7 mouse cellular contexts compared by ENCODE assay signal in the genomic region with DNA sequence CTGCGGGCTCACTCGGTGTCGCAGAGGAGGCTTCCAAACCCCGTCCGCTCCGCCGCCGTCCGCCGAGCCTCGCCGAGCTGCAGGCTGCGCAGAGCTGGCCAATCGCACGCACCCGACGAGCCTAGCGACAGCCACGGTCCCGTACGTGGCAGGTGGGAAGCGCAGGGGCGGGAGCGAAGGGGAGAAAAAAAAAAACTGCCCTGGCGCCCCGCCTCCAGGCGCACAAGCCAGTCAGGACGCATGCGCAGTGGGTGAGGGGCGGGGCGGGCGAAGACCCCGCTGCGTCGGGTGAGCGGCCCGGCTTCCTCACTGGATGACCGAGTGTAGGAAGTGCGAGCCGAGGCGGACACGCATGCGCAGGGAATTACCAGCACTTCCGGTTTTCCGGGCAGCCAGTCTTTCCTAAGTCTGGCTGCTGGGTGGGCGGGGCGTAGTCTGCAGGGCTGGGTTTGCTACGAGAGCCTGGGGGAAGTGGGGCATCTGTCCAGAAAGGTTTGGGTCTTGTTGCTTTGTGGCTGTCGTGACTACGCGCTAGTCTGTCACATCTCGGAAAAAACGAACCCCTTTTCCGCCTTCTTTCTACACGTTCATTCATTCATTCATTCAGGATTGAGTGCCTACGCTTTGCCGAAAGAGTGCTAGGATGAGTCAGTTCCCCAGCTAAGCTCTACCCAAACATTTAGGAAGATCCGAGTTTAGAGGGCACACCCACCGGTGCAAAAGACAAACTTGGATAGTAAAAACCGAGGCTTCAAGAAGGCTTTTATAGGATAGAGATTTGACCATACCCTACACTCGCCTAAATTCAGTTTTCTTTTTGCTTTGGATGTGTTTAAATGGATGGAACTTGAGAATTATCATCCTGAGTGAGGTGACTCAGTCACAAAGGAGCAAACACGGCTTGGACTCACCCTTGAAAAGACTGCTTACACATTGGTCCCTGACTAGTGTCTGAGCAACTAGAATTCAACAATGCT. TPM values are rescaled to one million over a fixed set of nuclear protein-coding genes. Genes with fewer than 3 reads are reported as not detected.
DNase-seq lines count a peak whose midpoint lies in the region; ATAC-seq and TF ChIP-seq lines count a peak whose summit lies in the region.

A gene (minus strand): TSS at position 227 of the 977 bp plus-strand sequence.

- DNase-seq in adrenal gland, postnatal 10 days = peak; percentile 100
- peak; percentile 100 for DNase-seq in embryonic facial prominence, embryonic 10.5 days (ENCODE audit: low spot score)
- peak; percentile 84 for DNase-seq in gonadal fat pad, adult 2 months (ENCODE audit: low read depth)
- DNase-seq in left cerebral cortex, postnatal 4 days = peak; percentile 100

- no peak for TF ChIP-seq CTCF in intestine, postnatal 0 days (IDR thresholded peaks at IDR 0.05; ENCODE audit: low read depth)
- TF ChIP-seq CTCF in small intestine, adult 2 months (IDR thresholded peaks at IDR 0.05; ENCODE audit: extremely low read depth, insufficient read length, insufficient replicate concordance, low read depth, low read length) = no peak

- H3K27ac ChIP-seq in embryonic facial prominence, embryonic 10.5 days (replicated peaks) = peak within 1 kb of the TSS; percentile 98
- peak within 1 kb of the TSS; percentile 100 for H3K27ac ChIP-seq in intestine, postnatal 0 days (ENCODE audit: low read depth, low read length)
- H3K27ac ChIP-seq in midbrain, embryonic 12.5 days (replicated peaks) = peak within 1 kb of the TSS; percentile 99
- peak within 1 kb of the TSS; percentile 99 for H3K27ac ChIP-seq in small intestine, adult 2 months (ENCODE audit: insufficient read depth, low read depth, low read length)

- H3K27me3 ChIP-seq in embryonic facial prominence, embryonic 10.5 days (replicated peaks; ENCODE audit: low read depth, poor library complexity, severe bottlenecking) = no peaks in the 10 kb centered on the region
- H3K27me3 ChIP-seq in intestine, postnatal 0 days (replicated peaks; ENCODE audit: control insufficient read depth, insufficient read depth, low read length) = no peaks in the 10 kb centered on the region
- no peaks in the 10 kb centered on the region for H3K27me3 ChIP-seq in midbrain, embryonic 12.5 days
- H3K27me3 ChIP-seq in small intestine, adult 2 months (ENCODE audit: control insufficient read depth, insufficient read depth, low read length) = no peaks in the 10 kb centered on the region

- H3K36me3 ChIP-seq in embryonic facial prominence, embryonic 10.5 days (replicated peaks) = peaks cover 5% of the 10 kb centered on the region
- H3K36me3 ChIP-seq in intestine, postnatal 0 days (ENCODE audit: control insufficient read depth, insufficient read depth) = 0 out of 2 replicates have a peak, but pooled peaks cover 1% of the 10 kb centered on the region
- peaks cover 2% of the 10 kb centered on the region; the same call in 1 of the 2 replicates for H3K36me3 ChIP-seq in midbrain, embryonic 12.5 days
- peaks cover 5% of the 10 kb centered on the region for H3K36me3 ChIP-seq in small intestine, adult 2 months (ENCODE audit: control insufficient read depth, insufficient read depth, low read length)

- H3K4me3 ChIP-seq in embryonic facial prominence, embryonic 10.5 days = peak within 1 kb of the TSS; percentile 84
- peak within 1 kb of the TSS; percentile 73 for H3K4me3 ChIP-seq in intestine, postnatal 0 days (ENCODE audit: low read depth, low read length)
- peak within 1 kb of the TSS; percentile 82 for H3K4me3 ChIP-seq in midbrain, embryonic 12.5 days
- peak within 1 kb of the TSS; percentile 99 for H3K4me3 ChIP-seq in small intestine, adult 2 months (ENCODE audit: low read depth, low read length)

- intact Hi-C loops in left cerebral cortex, postnatal 4 days (cut with DNase I) = no loop called here

- H3K9ac ChIP-seq in intestine, postnatal 0 days (ENCODE audit: low read depth, low read length) = peak within 1 kb of the TSS; percentile 98
- peak within 1 kb of the TSS; percentile 88 for H3K9ac ChIP-seq in midbrain, embryonic 12.5 days (replicated peaks)

- H3K4me2 ChIP-seq in intestine, postnatal 0 days (replicated peaks; ENCODE audit: low read depth) = peak within 1 kb of the TSS; percentile 71
- H3K4me2 ChIP-seq in midbrain, embryonic 12.5 days (replicated peaks) = peak within 1 kb of the TSS; percentile 65

- peaks cover 18% of the 10 kb centered on the region for H3K4me1 ChIP-seq in embryonic facial prominence, embryonic 10.5 days
- H3K4me1 ChIP-seq in intestine, postnatal 0 days (replicated peaks; ENCODE audit: control insufficient read depth, insufficient read depth, low read length) = 0 out of 2 replicates have a peak, but pooled peaks cover 3% of the 10 kb centered on the region
- H3K4me1 ChIP-seq in midbrain, embryonic 12.5 days = peaks cover 14% of the 10 kb centered on the region
- peaks cover 23% of the 10 kb centered on the region; the same call in 1 of the 2 replicates for H3K4me1 ChIP-seq in small intestine, adult 2 months (ENCODE audit: control insufficient read depth, insufficient read depth, insufficient read length, low read length)

- WGBS in embryonic facial prominence, embryonic 10.5 days = under 1% methylated on average over 62 of the region's 62 CpGs
- under 1% methylated on average over 61 of the region's 62 CpGs for WGBS in intestine, postnatal 0 days
- under 1% methylated on average over 62 of the region's 62 CpGs for WGBS in midbrain, embryonic 12.5 days
- WGBS in small intestine, adult 2 months = under 1% methylated on average over 62 of the region's 62 CpGs

- H3K9me3 ChIP-seq in embryonic facial prominence, embryonic 10.5 days = no peaks in the 10 kb centered on the region
- no peaks in the 10 kb centered on the region for H3K9me3 ChIP-seq in intestine, postnatal 0 days (ENCODE audit: control insufficient read depth)
- H3K9me3 ChIP-seq in midbrain, embryonic 12.5 days = no peaks in the 10 kb centered on the region

- peak; percentile 87 for ATAC-seq in intestine, postnatal 0 days
- peak; percentile 97 for ATAC-seq in midbrain, embryonic 12.5 days (ENCODE audit: low FRiP score, low read depth)

- TF ChIP-seq POLR2A in small intestine, adult 2 months (IDR thresholded peaks at IDR 0.05; ENCODE audit: low read depth, low read length) = peak; percentile 93

RNA-seq across cellular contexts. Expression of the gene that starts here (rescaled TPM):
- total RNA-seq in adrenal gland, postnatal 10 days (2021) = 10 to 100 TPM; 64.8 to 66.5 TPM
- polyA plus RNA-seq in embryonic facial prominence, embryonic 10.5 days (2016; fragmentation: Nextera tagmentation; extraction: Ambion mirVana) = 159 and 168 TPM in 2 replicates
- 82.9 and 135 TPM in 2 replicates for polyA plus RNA-seq in gonadal fat pad, adult 2 months (2012; rRNA removed)
- 489 and 509 TPM in 2 replicates for polyA plus RNA-seq in intestine, postnatal 0 days (2015; fragmentation: Nextera tagmentation; extraction: Ambion mirVana)
- total RNA-seq in left cerebral cortex, postnatal 4 days (2021) = 10 to 100 TPM; 85.5 to 91.4 TPM
- 177 and 181 TPM in 2 replicates for polyA plus RNA-seq in midbrain, embryonic 12.5 days (2016; fragmentation: Nextera tagmentation; extraction: Ambion mirVana)
- 199 and 444 TPM in 2 replicates for polyA plus RNA-seq in small intestine, adult 2 months (2012; rRNA removed)

Comparison
In these comparisons a context has a peak if more than half of its experiments do, and no peak if none do; other contexts are left out.
1. Peak in every context shown above with its lines: DNase-seq, ATAC-seq, H3K4me3 ChIP-seq and H3K27ac ChIP-seq.